Mouse (Mus musculus) forebrain, embryonic 11.5 days (tissue): ENCODE measurements around the gene Sipa1l3. TPM values are rescaled to one million over a fixed set of nuclear protein-coding genes. Genes with fewer than 3 reads are reported as not detected.

Experiments used
- ATAC-seq: fragments of 200-750 bp; cut with Nextera tagmentation; replicated peaks from 2 replicates; pipeline ENCODE4 v1.8.0; 2017; ENCODE audit warnings: moderate TSS enrichment; ENCODE audit not compliant: low FRiP score
- DNase-seq: peaks from one replicate; pipeline ENCODE4 v3.0.0-alpha.2; 2017; ENCODE audit warnings: low spot score
- H3K27ac ChIP-seq: fragments of 300-500 bp; sonication (generic); 2 replicates; pipeline ENCODE4 v1.5.1; 2014; ENCODE audit warnings: low read depth, low read length
- H3K27me3 ChIP-seq: fragments of 300-500 bp; sonication (generic); 2 replicates; pipeline ENCODE4 v1.6.1; 2014; ENCODE audit warnings: mild to moderate bottlenecking, low read length, mixed read lengths; ENCODE audit not compliant: control insufficient read depth, insufficient read depth
- H3K36me3 ChIP-seq: fragments of 300-500 bp; sonication (generic); 2 replicates; pipeline ENCODE4 v1.6.1; 2014; ENCODE audit warnings: mild to moderate bottlenecking, low read length, moderate library complexity, mixed read lengths; ENCODE audit not compliant: control insufficient read depth, insufficient read depth
- H3K4me1 ChIP-seq: fragments of 300-500 bp; sonication (generic); replicated peaks from 2 replicates; pipeline ENCODE4 v1.6.1; 2014; ENCODE audit warnings: low read length, mixed read lengths; ENCODE audit not compliant: control insufficient read depth, insufficient read depth
- H3K4me2 ChIP-seq: fragments of 300-500 bp; sonication (generic); 2 replicates; pipeline ENCODE4 v1.6.1; 2014; ENCODE audit warnings: low read depth, mild to moderate bottlenecking, low read length, moderate library complexity, mixed read lengths; ENCODE audit not compliant: severe bottlenecking
- H3K4me3 ChIP-seq: fragments of 300-500 bp; sonication (generic); 2 replicates; pipeline ENCODE4 v1.5.1; 2014; ENCODE audit warnings: low read depth, low read length
- H3K9ac ChIP-seq: fragments of 300-500 bp; sonication (generic); 2 replicates; pipeline ENCODE4 v1.6.1; 2014; ENCODE audit warnings: low read length
- H3K9me3 ChIP-seq: fragments of 300-500 bp; sonication (generic); 2 replicates; pipeline ENCODE4 v1.6.1; 2016; ENCODE audit warnings: low read length, mixed read lengths; ENCODE audit not compliant: control insufficient read depth
- WGBS: fragments of 180-500 bp; shearing (Covaris S2); extraction: QIAGEN DNeasy Blood & Tissue Kit; methylation state at CpG from one replicate; pipeline ENCODE4 v1.1.7; 2014; 5-methylcytosine and 5-hydroxymethylcytosine counted together
- polyA plus RNA-seq: library from polyadenylated mRNA; unstranded; fragments of >200 nt; fragmentation: Nextera tagmentation; extraction: Ambion mirVana; gene quantifications from 2 replicates; pipeline ENCODE4 v1.2.1, GENCODE M21; 2014

Gene Sipa1l3
- polyA plus RNA-seq, 1 experiment from 2014 or later = 15.9 TPM

DNA sequence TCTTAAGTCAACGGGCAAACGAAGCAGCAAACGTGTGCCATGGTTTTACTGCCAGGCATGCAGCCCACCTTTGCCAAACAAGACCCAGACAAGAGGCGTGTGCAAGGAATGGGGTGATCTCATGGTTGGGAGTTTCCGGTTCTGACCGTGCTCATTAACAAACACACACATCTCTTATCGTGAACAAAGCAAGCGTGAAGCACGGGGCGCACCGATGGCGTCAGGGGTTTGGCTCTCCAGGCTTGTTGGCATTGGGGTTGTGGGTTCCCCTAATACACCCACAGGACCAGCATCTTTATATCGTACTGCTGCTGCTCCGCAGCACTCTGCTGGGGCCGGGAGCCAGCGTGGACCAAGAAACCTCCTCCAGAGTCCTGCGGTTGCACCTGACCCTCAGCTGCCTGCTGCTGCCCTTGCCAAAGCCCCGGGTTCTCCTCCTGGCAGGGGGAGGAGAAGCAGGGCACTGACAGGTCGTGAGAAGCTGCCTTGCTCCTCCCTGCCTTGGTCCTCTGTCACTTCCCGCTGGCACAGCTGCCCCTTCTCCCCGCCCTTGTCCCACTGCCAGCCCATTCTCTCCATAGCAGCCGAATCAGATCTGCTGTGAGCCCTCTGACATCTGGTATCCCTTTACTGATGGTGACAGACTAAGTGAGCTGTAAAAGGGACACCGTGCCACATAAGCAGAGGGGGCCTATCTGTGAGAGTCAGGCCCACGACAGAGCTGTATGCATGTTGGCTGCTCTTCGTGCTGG, 126.5 kb downstream of the Sipa1l3 start:
- no peak overlapping the region for H3K4me2 ChIP-seq
- no peak overlapping the region for H3K27ac ChIP-seq
- H3K9me3 ChIP-seq = no peaks in the 10 kb centered on the region
- no peak overlapping the region for H3K9ac ChIP-seq
- DNase-seq (no peak), ATAC-seq (no peak)
- no peaks in the 10 kb centered on the region for H3K27me3 ChIP-seq
- H3K4me1 ChIP-seq = no peaks in the 10 kb centered on the region
- no peaks in the 10 kb centered on the region for H3K36me3 ChIP-seq
- 83% methylated on average over 25 of the region's 25 CpGs for WGBS
- no peak overlapping the region for H3K4me3 ChIP-seq

DNA sequence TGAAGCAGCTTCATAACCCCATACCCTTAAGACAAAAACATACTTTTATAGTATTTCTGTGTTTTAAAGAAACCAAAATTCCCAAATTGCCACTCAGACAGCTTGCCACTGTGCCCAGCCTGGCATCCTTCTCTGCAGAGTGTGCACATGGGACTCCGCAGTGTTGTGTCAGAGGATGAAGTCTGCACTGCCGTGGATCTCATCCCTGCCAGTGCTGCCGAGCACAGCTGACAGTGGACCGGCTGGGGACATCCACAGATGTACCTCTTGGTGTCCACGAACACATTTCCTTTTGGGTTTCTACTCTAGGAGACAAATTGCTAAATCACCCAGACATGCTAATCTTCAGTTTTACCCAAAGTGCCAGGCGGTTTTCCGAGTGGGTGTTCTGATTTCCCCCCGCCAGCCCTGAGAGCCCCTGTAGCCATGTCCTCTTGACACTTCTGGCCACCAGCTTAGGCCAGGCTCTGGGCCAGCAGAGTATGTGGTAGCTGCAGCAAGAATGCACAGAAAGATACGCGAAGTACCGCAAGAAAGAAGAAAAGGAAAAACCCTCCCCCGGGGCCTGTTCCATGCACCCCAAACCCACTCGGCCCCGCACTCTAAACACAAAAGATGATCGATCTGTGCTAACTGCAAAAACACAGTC, 127.2 kb downstream of the Sipa1l3 start:
- ATAC-seq = no peak
- Histone ChIP-seq H3K27ac (no peak overlapping the region), H3K9ac (no peak overlapping the region), H3K9me3 (no peaks in the 10 kb centered on the region), H3K27me3 (no peaks in the 10 kb centered on the region), H3K4me2 (no peak overlapping the region), H3K4me3 (no peak overlapping the region), H3K36me3 (no peaks in the 10 kb centered on the region), H3K4me1 (no peaks in the 10 kb centered on the region)
- DNase-seq = no peak
- 90% methylated on average over 15 of the region's 15 CpGs for WGBS

DNA sequence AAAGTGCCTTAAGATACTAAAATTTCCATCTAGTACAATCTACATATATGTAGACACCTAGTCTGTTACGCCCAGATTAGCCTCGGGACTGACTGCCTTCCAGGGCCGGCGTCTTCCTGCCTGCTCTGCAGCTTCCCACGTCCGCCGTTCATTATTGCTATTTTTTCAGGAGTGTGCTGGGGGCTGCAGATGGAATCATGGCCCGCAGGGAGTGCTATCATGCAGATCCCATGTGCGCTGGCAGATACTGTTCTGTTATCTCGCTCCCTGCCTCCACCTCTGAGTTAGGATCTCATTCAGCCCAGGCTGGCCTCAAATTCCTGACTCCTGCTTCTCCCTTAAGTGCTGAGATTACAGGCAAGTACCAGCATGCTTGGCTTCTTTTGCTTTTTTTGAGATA, 128.2 kb downstream of the Sipa1l3 start:
- 89% methylated on average over 10 of the region's 10 CpGs for WGBS
- Histone ChIP-seq H3K4me1 (no peaks in the 10 kb centered on the region), H3K36me3 (no peaks in the 10 kb centered on the region), H3K4me2 (no peak overlapping the region), H3K4me3 (no peak overlapping the region), H3K9ac (no peak overlapping the region), H3K27me3 (no peaks in the 10 kb centered on the region), H3K27ac (no peak overlapping the region), H3K9me3 (no peaks in the 10 kb centered on the region)
- no peak for DNase-seq
- ATAC-seq = no peak

DNA sequence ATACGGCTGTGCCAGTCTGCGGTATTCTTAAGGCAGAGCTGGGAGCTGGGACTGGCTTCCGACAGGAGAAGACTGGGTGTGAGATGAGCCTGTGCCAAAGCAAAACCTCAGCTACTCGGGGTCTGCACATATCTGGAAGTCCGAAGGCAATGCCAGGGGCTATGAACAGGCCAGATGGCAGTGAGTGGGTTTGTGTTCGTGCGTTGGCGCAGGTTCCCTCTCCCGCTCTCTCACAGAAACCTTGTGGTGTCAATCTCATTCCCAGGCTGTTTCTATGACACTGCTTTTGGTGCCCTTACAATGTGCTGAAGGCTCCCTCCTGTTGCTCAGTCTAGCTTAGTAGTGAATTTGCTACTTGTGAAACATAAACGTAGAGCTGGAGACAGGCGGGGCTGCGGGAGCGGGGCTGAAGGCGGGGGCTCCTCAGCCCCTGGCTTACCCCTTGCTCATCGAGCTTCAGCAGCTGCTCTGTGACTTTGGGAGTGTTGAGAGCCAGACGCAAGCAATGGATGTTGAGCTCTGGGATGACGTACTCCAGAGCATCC, 130.8 kb downstream of the Sipa1l3 start:
- no peak overlapping the region for H3K4me2 ChIP-seq
- DNase-seq (no peak), ATAC-seq (no peak)
- no peaks in the 10 kb centered on the region for H3K4me1 ChIP-seq
- no peaks in the 10 kb centered on the region for H3K9me3 ChIP-seq
- no peaks in the 10 kb centered on the region for H3K36me3 ChIP-seq
- no peak overlapping the region for H3K4me3 ChIP-seq
- H3K27ac ChIP-seq = no peak overlapping the region
- WGBS = 93% methylated on average over 17 of the region's 17 CpGs
- H3K27me3 ChIP-seq = no peaks in the 10 kb centered on the region
- H3K9ac ChIP-seq = no peak overlapping the region

DNA sequence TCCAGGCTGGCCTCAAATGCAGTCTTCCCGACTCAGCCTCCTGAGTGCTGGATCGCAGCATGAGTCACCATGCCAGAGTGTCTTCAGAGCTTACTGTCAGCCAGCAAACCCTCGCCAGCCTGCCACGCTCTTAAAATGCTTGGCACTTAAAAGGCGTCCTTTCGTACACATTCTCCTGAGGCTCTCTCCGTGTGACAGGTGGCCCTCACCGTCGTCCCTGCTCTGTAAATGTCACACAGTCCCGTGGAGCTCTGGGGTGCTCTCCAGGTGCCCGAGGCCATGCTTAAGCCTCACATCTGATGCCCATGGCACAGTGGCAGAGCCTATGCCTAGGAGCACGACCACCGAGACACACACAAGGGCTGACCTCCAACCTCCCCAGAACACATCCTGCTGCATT, 132.1 kb downstream of the Sipa1l3 start:
- WGBS = 98% methylated on average over 13 of the region's 13 CpGs
- H3K36me3 ChIP-seq = no peaks in the 10 kb centered on the region; the same call in 1 of the 2 replicates
- no peaks in the 10 kb centered on the region for H3K27me3 ChIP-seq
- H3K27ac ChIP-seq = no peak overlapping the region
- no peak overlapping the region for H3K9ac ChIP-seq
- ATAC-seq (no peak), DNase-seq (no peak)
- no peaks in the 10 kb centered on the region for H3K4me1 ChIP-seq
- no peak overlapping the region for H3K4me2 ChIP-seq
- no peaks in the 10 kb centered on the region for H3K9me3 ChIP-seq
- H3K4me3 ChIP-seq = no peak overlapping the region

DNA sequence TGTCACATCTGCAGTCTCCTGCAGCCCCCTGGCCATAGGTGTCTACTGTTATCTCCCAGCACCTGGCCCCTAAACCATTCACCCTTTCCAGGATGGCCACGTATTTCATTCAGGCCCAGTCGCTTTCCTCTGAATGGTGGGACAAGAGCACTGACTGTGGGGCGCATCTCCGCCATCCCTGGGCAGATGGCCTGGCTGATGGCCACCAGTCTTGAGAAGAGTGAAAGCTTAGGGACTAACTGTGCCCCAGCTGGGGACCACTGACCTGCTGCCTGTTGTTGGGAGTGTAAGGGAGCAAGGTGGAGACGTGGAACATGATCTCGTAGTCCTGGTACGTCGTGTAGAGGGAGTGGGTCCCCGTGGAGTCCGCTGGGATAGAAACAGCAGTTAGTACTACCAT, 132.7 kb downstream of the Sipa1l3 start:
- WGBS = 90% methylated on average over 10 of the region's 10 CpGs
- no peaks in the 10 kb centered on the region for H3K9me3 ChIP-seq
- H3K36me3 ChIP-seq = no peaks in the 10 kb centered on the region; the same call in 1 of the 2 replicates
- no peak for DNase-seq
- no peak overlapping the region for H3K4me2 ChIP-seq
- H3K4me3 ChIP-seq = no peak overlapping the region
- ATAC-seq = no peak
- no peak overlapping the region for H3K9ac ChIP-seq
- no peaks in the 10 kb centered on the region for H3K4me1 ChIP-seq
- no peak overlapping the region for H3K27ac ChIP-seq
- no peaks in the 10 kb centered on the region for H3K27me3 ChIP-seq

DNA sequence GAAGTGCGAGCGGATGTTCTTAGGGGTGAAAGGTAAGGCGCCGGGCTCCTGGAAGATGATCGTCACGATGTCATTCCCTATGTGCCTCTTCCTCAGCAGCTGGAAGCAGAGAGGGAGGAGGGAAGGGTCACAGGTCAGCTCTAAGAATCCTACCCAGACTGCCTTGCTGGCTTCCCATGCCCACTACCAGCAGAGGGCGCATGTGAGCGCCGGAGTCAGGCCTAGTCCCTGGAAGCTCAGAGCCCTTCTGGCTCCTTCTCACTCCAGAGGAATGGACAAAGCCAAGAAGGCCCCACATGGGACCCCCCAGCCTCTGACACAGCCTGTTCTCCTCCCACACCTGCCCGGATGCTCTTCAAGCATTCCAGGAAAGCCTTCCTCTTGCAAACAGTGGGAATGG, 135.2 kb downstream of the Sipa1l3 start:
- Histone ChIP-seq H3K36me3 (no peaks in the 10 kb centered on the region; the same call in 1 of the 2 replicates), H3K4me3 (no peak overlapping the region), H3K4me2 (no peak overlapping the region), H3K27me3 (no peaks in the 10 kb centered on the region), H3K9me3 (no peaks in the 10 kb centered on the region), H3K27ac (no peak overlapping the region), H3K9ac (no peak overlapping the region), H3K4me1 (no peaks in the 10 kb centered on the region)
- peak; percentile 93 for DNase-seq
- 30% methylated on average over 10 of the region's 10 CpGs for WGBS
- peak; percentile 51; the same call in 1 of the 2 replicates for ATAC-seq

DNA sequence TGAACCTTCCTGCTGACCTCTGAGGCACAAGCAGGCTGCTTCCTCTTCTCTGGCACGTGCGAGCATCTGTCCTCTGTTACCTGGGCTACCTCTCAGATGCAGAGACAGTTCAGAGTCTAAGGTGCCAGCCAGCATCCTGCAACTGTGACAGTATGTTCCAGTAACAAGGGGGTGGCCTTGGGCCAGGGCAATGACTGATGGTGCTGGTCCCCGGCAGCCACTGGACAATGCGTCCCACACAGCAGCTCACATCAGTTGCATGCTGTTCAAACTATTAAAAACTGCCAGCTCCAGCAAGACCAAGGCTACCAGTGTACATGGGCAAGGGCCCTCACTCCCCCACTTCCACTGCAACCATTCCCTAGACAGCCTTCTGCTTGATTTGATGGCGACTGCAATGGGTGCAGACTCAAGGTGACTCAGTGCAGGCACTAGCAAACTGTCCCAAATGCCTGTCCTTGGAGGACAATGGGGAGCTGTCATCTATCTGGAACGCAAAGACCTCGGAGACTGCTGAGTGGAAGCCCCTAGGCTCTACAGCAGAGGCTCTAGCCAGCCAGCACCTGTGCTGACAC, 136.9 kb downstream of the Sipa1l3 start:
- Histone ChIP-seq H3K9ac (no peak overlapping the region), H3K4me1 (no peaks in the 10 kb centered on the region), H3K27ac (no peak overlapping the region), H3K4me2 (no peak overlapping the region), H3K36me3 (no peaks in the 10 kb centered on the region; the same call in 1 of the 2 replicates), H3K27me3 (no peaks in the 10 kb centered on the region), H3K4me3 (no peak overlapping the region), H3K9me3 (no peaks in the 10 kb centered on the region)
- WGBS = 93% methylated on average over 7 of the region's 7 CpGs
- ATAC-seq (no peak), DNase-seq (no peak)
